Mouse (Mus musculus): ENCODE results near the gene 1700028K03Rik. TPM values are rescaled to one million over a fixed set of nuclear protein-coding genes. Genes with fewer than 3 reads are reported as not detected.

1700028K03Rik gene
- total RNA-seq (2021): under 1 TPM in 1 of 2 experiments, not detected in 1; 0.07 TPM
- long read RNA-seq, experiment 1: 0 reads
- long read RNA-seq, experiment 2: 0 reads

- no peak for DNase-seq
These were observed at the start of gene 1700028K03Rik for GRCm38 (mm10) chr5:107534581-107534980. Gene 1700028K03Rik (plus strand): TSS chr5:107534709.

- no peak for DNase-seq
These were observed 45.5 kb upstream of the 1700028K03Rik start for GRCm38 (mm10) chr5:107488996-107489395.

GRCm38 (mm10) chr5:107491036-107491435 is 43.5 kb upstream of the 1700028K03Rik start:
- no peak for DNase-seq

- no peak for DNase-seq
These were observed 42.0 kb upstream of the 1700028K03Rik start for GRCm38 (mm10) chr5:107492471-107492870.

GRCm38 (mm10) chr5:107494759-107495158 is 39.8 kb upstream of the 1700028K03Rik start:
- DNase-seq: no peak

GRCm38 (mm10) chr5:107496047-107496446 is 38.5 kb upstream of the 1700028K03Rik start:
- no peak for DNase-seq

- no peak for DNase-seq
These were observed 36.7 kb upstream of the 1700028K03Rik start for GRCm38 (mm10) chr5:107497519-107498501.

GRCm38 (mm10) chr5:107498806-107499310 is 35.7 kb upstream of the 1700028K03Rik start:
- DNase-seq: no peak

GRCm38 (mm10) chr5:107499891-107500535 is 34.5 kb upstream of the 1700028K03Rik start:
- DNase-seq: no peak

- DNase-seq: no peak
These were observed 33.8 kb upstream of the 1700028K03Rik start for GRCm38 (mm10) chr5:107500741-107501140.

- no peak for DNase-seq
These were observed 27.2 kb upstream of the 1700028K03Rik start, which contains the start of gene Gm42669 for GRCm38 (mm10) chr5:107507321-107507720. Gene Gm42669 (plus strand): TSS chr5:107507621.

- DNase-seq: no peak
These were observed 24.0 kb upstream of the 1700028K03Rik start for GRCm38 (mm10) chr5:107510503-107510902.

- no peak for DNase-seq
These were observed 23.2 kb upstream of the 1700028K03Rik start for GRCm38 (mm10) chr5:107511326-107511725.

GRCm38 (mm10) chr5:107513583-107513982 is 20.9 kb upstream of the 1700028K03Rik start:
- peak; percentile 54 to 75 for DNase-seq

GRCm38 (mm10) chr5:107515453-107515852 is 19.1 kb upstream of the 1700028K03Rik start:
- no peak for DNase-seq

- no peak for DNase-seq
These were observed 18.4 kb upstream of the 1700028K03Rik start for GRCm38 (mm10) chr5:107516087-107516486.

- DNase-seq: no peak
These were observed 15.9 kb upstream of the 1700028K03Rik start for GRCm38 (mm10) chr5:107518602-107519001.

- no peak for DNase-seq
These were observed 13.1 kb upstream of the 1700028K03Rik start for GRCm38 (mm10) chr5:107521386-107521785.

GRCm38 (mm10) chr5:107521897-107522296 is 12.6 kb upstream of the 1700028K03Rik start:
- peak in 1 of 2 experiments; percentile 8 for DNase-seq

- no peak for DNase-seq
These were observed 10.2 kb upstream of the 1700028K03Rik start for GRCm38 (mm10) chr5:107524281-107524680.

- DNase-seq: no peak
These were observed 5.7 kb upstream of the 1700028K03Rik start for GRCm38 (mm10) chr5:107528856-107529255.

- no peak for DNase-seq
These were observed 919 bp upstream of the 1700028K03Rik start for GRCm38 (mm10) chr5:107533590-107533989.

GRCm38 (mm10) chr5:107541696-107542095 is 7.2 kb downstream of the 1700028K03Rik start:
- no peak for DNase-seq

Measured in adrenal gland, postnatal 36 days (tissue).